Mouse (Mus musculus): Measurements from ENCODE around the gene Zyg11a. TPM values are rescaled to one million over a fixed set of nuclear protein-coding genes. Genes with fewer than 3 reads are reported as not detected.

The Zyg11a gene
- 2.3 and 2.8 TPM in 2 replicates for polyA plus RNA-seq (2012; rRNA removed; ENCODE audit: low replicate concordance)

DNA sequence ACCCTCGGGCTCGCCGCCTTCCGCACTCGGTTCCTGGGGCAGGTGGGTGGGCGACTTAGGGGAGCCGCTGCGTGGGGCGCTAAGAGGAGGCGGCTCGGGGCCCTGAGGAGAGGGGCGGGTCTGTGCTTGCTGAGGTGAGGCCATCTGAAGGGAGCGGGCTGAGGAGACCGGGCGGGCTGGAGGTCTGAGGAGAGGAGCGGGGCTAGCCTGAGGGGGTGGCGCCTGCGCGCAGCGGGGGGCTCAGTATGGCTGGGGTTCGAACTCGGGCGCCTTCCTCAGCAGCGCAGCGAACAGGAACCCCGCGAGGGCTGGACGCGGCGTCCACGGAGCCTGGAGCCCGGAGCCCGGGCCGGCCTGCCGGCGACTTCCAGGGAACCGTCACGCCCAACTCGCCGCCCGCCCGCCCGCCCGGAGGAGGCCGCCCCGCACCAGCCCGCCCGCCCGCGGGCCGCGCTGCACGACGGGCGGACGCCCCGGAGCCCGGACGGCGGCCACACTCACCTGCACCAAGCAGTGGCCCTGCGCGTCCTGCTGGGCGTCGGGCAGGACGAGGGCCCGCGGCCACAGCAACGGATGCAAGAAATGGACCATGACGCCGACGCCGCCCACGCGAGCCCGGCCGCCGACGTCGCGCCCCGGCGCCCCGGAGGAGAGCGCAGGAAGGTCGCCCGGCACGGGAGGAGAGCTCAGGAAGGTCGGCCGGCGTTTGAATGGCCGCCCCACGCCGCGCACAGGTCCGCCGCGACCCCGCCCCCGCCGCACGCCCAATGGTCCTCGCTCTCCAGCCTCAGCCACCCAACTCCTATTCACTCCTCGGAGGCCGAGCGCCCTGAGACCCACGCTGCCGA lies at the start of gene Zyg11a:
Gene Zyg11a (minus strand): TSS at position 717 of the 848 bp plus-strand sequence.

DNA sequence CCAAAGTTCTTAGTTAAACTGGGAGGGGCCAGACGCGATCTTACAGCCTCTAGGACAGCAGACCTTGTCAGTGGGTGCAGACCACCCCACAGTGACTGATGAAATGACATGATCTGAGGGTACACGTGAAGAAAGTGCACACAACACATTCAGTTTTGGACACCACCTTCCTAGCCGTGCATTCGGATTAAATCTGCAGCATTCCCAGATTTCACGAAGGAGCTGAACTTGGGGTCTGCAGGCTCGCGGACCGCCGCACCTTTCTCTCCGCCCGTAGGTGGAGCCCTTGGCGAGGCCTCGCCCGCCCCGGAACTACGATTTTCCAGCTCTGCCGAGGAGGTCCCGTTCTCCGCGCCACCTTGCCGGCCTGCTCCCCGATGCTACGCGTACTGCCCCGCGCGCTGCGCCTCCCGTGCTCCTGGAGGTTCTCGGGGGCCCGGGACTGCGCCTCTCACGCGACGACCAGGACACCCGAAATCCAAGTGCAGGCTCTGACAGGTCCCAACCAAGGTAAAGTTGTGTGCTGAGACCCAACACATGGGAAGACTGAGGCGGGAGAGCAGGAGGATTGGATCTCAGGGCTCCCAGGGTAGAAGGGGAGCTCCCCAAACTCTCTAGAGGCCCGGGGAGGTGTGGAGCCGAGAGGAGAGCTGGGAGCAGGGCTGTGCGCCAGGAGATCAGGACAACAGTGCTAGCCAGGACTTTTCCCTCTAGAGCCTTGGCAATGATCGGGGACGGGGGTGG lies 52.5 kb downstream of the Zyg11a start, which contains the start of gene Echdc2:
Gene Echdc2 (plus strand): TSS at position 286 of the 744 bp plus-strand sequence.

DNA sequence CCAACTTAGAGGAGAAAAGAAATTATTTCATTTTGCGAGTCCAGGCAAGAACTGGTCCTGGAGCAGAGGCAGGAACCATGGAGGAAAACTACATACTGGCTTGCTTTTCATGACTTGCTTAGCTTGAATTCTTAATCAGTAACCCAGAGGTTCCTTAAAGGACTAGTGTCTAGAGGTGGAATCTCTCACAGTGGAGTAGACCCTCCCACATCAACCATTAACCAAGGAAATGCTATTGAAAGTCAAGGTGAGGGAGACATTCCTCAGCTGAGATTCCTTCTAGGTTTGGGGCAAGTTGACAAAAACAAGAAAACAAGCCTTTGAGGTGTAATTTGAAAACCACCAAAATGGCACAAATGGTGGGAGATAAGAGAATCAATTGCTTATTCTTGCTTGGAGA lies 73.0 kb downstream of the Zyg11a start, which contains the start of gene Scp2:
Gene Scp2 (minus strand): TSS at position 119 of the 400 bp plus-strand sequence.

Other genes with a start within 250 kb of the Zyg11a start
- gene Slc1a7, start 249.7 kb downstream of the Zyg11a start, polyA plus RNA-seq (2012; rRNA removed; ENCODE audit: low replicate concordance) = 0.14 and 0.16 TPM in 2 replicates
- gene Podn, start 121.6 kb downstream of the Zyg11a start, polyA plus RNA-seq (2012; rRNA removed; ENCODE audit: low replicate concordance) = 36.7 and 61.3 TPM in 2 replicates
- gene Scp2, start 73.0 kb downstream of the Zyg11a start, polyA plus RNA-seq (2012; rRNA removed; ENCODE audit: low replicate concordance) = 320 and 765 TPM in 2 replicates
- gene Echdc2, start 52.6 kb downstream of the Zyg11a start, polyA plus RNA-seq (2012; rRNA removed; ENCODE audit: low replicate concordance) = 82.3 and 97.5 TPM in 2 replicates
- 10.3 and 14.1 TPM in 2 replicates for gene Zyg11b, start 83.0 kb upstream of the Zyg11a start, polyA plus RNA-seq (2012; rRNA removed; ENCODE audit: low replicate concordance)
- 10.5 and 14.3 TPM in 2 replicates for gene Coa7, start 110.1 kb upstream of the Zyg11a start, polyA plus RNA-seq (2012; rRNA removed; ENCODE audit: low replicate concordance)
- 0.68 TPM in 1 of 2 replicates, not detected in the other for gene Shisal2a, start 165.3 kb upstream of the Zyg11a start, polyA plus RNA-seq (2012; rRNA removed; ENCODE audit: low replicate concordance)
- 44.6 and 53.7 TPM in 2 replicates for gene Gpx7, start 188.9 kb upstream of the Zyg11a start, polyA plus RNA-seq (2012; rRNA removed; ENCODE audit: low replicate concordance)
- gene Tut4, start 241.4 kb upstream of the Zyg11a start, polyA plus RNA-seq (2012; rRNA removed; ENCODE audit: low replicate concordance) = 23.6 and 41.3 TPM in 2 replicates

Data from subcutaneous adipose tissue, adult 2 months (tissue).